Mouse (Mus musculus) left cerebral cortex, postnatal 10 days (tissue): ENCODE results near the gene Xlr3a. TPM values are rescaled to one million over a fixed set of nuclear protein-coding genes. Genes with fewer than 3 reads are reported as not detected.
"Not testable (repeated sequence)": the region's sequence is repeated elsewhere in the genome, so short reads cannot be mapped to it uniquely, and the experiment has no call there.

ENCODE experiments used
- DNase-seq, 2 experiments: peaks; one replicate each; pipeline ENCODE4 v3.0.0; 2021 to 2022; ENCODE audit warnings: low spot score in 2 of 2, mixed read lengths in 1 of 2; ENCODE audit errors: extremely low spot score in 1 of 2
- intact Hi-C: fragments of 180-260 bp; cut with DNase I; formaldehyde crosslinking; loops from one replicate; pipeline ENCODE4 v1.15.1; 2025
- total RNA-seq, 2 experiments: library from RNA; stranded (reverse); gene quantifications; 2 replicates each; pipeline ENCODE4 v1.2.3; 2021

The Xlr3a gene
- 1 to 10 TPM in 1 of 2 experiments, under 1 TPM in 1; 0.51 to 4.8 TPM for total RNA-seq

- DNase-seq, intact Hi-C loops: not testable (repeated sequence)
These were observed at the start of gene Xlr3a for GRCm38 (mm10) chrX:73096941-73097508. TSS of gene Xlr3a (minus strand) at chrX:73097095.

- DNase-seq, intact Hi-C loops: not testable (repeated sequence)
These were observed 46.3 kb upstream of the Xlr3a start for GRCm38 (mm10) chrX:73143218-73143618.

GRCm38 (mm10) chrX:73122859-73123829 lies 26.2 kb upstream of the Xlr3a start:
- DNase-seq, intact Hi-C loops: not testable (repeated sequence)

- intact Hi-C loops, DNase-seq: not testable (repeated sequence)
These were observed 19.9 kb upstream of the Xlr3a start, which contains the start of gene Gm14685 for GRCm38 (mm10) chrX:73116747-73117146. TSS of gene Gm14685 (plus strand) at chrX:73117047.

GRCm38 (mm10) chrX:73082267-73083055 lies 14.4 kb downstream of the Xlr3a start, which contains the start of gene Xlr4a:
TSS of gene Xlr4a (minus strand) at chrX:73082478.
- DNase-seq, intact Hi-C loops: not testable (repeated sequence)

GRCm38 (mm10) chrX:73066765-73067312 lies 30.1 kb downstream of the Xlr3a start:
- not testable (repeated sequence) for DNase-seq

GRCm38 (mm10) chrX:73064415-73064793 lies 32.5 kb downstream of the Xlr3a start, which contains the start of gene Pnma3:
TSS of gene Pnma3 (plus strand) at chrX:73064787.
- DNase-seq: no peak
- intact Hi-C loops: loop anchor here (5.0 to 10.0 kb wide), 3 partner anchors 163 to 420 kb away; partner anchors contain the start of genes Bgn, F8a and Trex2

More at GRCm38 (mm10) chrX:73066765-73067312, 30.1 kb downstream of the Xlr3a start:
- intact Hi-C loops: loop anchor here (10.0 kb wide), 2 partner anchors 368 to 418 kb away; partner anchors contain the start of genes Bgn and Trex2

GRCm38 (mm10) chrX:73063512-73064414 lies 33.1 kb downstream of the Xlr3a start:
- intact Hi-C loops: loop anchor here (5.0 to 10.0 kb wide), 3 partner anchors 164 to 421 kb away; partner anchors contain the start of genes Bgn, F8a and Trex2

GRCm38 (mm10) chrX:73062323-73062722 lies 34.6 kb downstream of the Xlr3a start:
- intact Hi-C loops: loop anchor here (5.0 to 10.0 kb wide), 3 partner anchors 165 to 422 kb away; partner anchors contain the start of genes Bgn, F8a and Trex2
- DNase-seq: no peak

More at GRCm38 (mm10) chrX:73063512-73064414, 33.1 kb downstream of the Xlr3a start:
- DNase-seq: peak; percentile 27 to 61

- intact Hi-C loops: loop anchor here (5.0 to 10.0 kb wide), 3 partner anchors 166 to 423 kb away; partner anchors contain the start of genes Bgn, F8a and Trex2
- DNase-seq: no peak
These were observed 35.4 kb downstream of the Xlr3a start for GRCm38 (mm10) chrX:73061528-73061927.

- intact Hi-C loops: no loop called here
- peak; percentile 91 to 92 for DNase-seq
These were observed 42.9 kb downstream of the Xlr3a start for GRCm38 (mm10) chrX:73053860-73054563.

- intact Hi-C loops: no loop called here
These were observed 57.2 kb downstream of the Xlr3a start for GRCm38 (mm10) chrX:73039666-73040065.

GRCm38 (mm10) chrX:73038831-73039230 lies 58.1 kb downstream of the Xlr3a start:
- intact Hi-C loops: no loop called here
- no peak for DNase-seq

More at GRCm38 (mm10) chrX:73039666-73040065, 57.2 kb downstream of the Xlr3a start:
- DNase-seq: no peak

GRCm38 (mm10) chrX:73037003-73037402 lies 59.9 kb downstream of the Xlr3a start, which contains the start of gene Pnma5:
TSS of gene Pnma5 (minus strand) at chrX:73037103.
- intact Hi-C loops: no loop called here
- no peak for DNase-seq
